Mouse (Mus musculus) layer of hippocampus, postnatal 25 days (tissue): ENCODE data around the gene Kcns3. TPM values are rescaled to one million over a fixed set of nuclear protein-coding genes. Genes with fewer than 3 reads are reported as not detected.
"Not testable (repeated sequence)": the region's sequence is repeated elsewhere in the genome, so short reads cannot be mapped to it uniquely, and the experiment has no call there.

ENCODE experiments used
- DNase-seq, 2 experiments: peaks; one replicate each; pipeline ENCODE4 v3.0.0; 2022; ENCODE audit warnings: mixed read lengths in 2 of 2, low spot score in 1 of 2; ENCODE audit errors: extremely low spot score in 1 of 2
- total RNA-seq, 2 experiments: library from RNA; stranded (reverse); gene quantifications; 2 replicates each; pipeline ENCODE4 v1.2.3; 2021

Kcns3 gene
- total RNA-seq, 2 experiments from 2014 or later = 10.4 to 11.5 TPM

DNA sequence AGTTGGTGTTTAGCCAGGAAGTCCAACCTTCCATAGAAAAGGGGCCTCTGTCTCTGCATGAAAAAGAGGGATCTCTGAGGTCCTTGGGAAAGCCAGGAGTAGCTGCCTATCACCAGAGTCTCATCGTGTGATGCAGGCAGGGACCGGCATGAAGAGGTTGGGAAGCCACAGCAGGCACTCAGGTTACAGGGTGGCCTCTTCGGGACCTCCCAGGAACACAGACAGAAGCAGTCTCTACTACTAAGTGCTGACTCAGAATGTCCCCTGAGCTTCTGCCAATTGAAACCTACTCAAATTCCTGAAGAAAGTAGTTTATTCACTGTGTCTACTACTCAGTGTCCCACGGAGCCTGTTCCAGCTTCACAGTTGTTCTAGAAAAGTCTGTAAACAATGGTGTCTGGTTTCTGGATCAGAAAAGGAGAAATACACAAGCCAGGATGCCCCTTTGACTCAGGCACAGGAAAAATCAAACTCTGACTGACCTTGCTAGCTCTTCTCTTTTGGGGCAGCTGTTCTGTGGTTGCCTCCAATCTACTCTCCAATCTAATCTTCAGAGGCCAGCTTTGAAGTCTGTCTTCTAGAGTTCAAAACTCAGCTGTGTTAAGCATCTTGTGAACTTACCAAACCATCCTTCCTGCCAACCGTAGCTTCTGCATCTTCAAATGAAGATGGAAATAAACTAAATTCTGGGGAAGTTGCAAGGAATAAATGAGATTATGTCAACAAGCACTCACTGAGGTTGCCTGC is 62.1 kb downstream of the Kcns3 start:
- DNase-seq = no peak

DNA sequence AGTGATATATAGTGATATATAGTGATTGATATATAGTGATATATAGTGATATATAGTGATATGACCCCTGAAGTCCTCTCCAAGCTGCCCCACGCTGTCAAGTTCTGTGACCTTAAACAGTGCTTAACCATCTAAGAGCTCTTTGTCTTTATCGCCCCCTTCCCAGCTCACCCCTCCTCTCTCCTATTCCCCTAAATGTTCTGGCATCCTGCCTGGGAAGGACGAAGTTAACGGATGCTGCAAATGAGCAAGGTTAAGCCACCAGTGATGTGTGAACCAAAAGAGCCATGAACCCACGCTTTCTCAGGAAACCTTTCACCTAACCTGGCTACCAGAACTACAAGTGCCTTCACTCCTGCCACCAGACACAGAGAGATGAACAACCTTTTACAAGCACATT is 64.0 kb downstream of the Kcns3 start:
- no peak for DNase-seq

DNA sequence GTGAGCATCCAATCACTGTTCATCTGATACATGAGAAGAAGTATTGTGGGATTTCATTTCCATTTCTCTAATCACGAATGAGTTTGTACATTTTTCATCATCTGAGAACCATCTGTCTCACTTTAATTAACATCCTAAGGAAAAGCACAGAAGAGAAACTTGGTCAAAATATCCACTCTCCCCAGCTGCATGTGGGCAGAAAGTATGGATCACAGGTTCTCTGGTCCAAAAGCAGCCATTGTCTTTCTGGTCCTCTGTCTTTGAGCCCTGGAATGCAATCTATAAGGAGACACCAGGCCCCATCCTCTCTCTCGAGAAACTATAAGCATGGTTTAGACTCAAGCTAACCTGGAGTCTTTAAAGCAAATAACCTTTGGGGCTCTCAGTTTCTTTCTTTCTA is 79.8 kb downstream of the Kcns3 start:
- DNase-seq = no peak

DNA sequence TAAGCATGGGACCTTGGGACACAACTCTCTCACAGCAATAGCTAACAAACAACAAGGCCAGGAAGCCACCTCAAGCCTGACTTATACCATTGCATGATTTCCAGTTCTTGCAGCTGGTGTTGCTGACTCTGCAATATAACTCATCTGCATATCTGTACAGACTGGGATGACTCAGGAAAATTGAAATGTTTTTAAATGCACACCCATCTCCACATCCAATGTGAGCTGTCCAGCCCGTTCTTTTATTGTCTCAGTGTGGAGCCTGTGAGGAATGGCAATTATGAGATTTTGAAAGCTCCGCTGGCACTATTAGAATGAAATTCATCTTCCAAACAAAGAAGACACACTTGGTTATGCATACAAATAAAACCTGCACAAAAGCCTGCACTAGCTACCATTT is 84.0 kb downstream of the Kcns3 start:
- DNase-seq = no peak

DNA sequence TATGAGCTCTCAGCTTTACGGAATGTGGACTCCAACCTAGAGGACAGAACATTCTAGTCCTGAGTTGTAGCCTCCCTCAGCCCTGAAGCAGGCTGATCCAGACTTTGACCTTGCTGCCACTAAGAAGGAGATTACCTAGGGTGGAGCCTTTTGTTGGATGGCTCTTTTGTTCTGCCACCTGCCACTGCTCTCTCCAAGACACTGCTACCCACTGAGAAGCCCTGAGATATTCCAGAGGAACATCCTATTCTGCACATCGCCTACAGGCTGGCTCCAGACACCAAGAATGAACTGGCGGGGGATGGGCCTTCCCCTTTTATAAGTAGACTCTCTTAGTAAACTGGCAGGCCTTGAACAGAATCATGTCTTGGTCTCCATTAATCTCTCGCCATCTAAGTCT is 98.2 kb downstream of the Kcns3 start:
- DNase-seq = not testable (repeated sequence)

DNA sequence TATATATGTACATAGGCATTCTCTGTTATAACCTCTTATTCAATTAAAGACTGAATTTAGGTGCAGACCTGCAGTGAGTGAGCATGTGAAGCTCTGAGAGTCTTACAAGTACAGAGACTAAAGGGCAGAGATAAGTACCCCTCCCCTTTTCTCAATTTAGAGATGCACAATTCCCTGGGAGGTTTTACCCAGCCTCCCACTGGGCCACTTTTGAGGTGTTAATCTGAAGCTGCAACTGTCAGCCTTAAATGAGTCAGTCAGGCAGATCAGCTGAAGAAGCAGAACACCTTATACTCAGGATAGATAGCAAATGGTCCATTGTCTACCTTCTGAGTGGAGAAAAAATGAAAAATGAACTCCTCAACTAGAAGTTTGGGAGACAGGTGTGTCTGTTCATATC is 109.0 kb downstream of the Kcns3 start:
- no peak for DNase-seq

Other genes with a start within 250 kb of the Kcns3 start
- not detected for gene Msgn1, start 57.9 kb upstream of the Kcns3 start, total RNA-seq
- 1 to 10 TPM; 1.7 to 3.0 TPM for gene Gen1, start 114.7 kb upstream of the Kcns3 start, total RNA-seq
- gene Smc6, start 114.8 kb upstream of the Kcns3 start, total RNA-seq = 10 to 100 TPM; 23.9 to 30.1 TPM